Mouse (Mus musculus) heart, embryonic 14.5 days (tissue): ENCODE data around the gene Rep15. TPM values are rescaled to one million over a fixed set of nuclear protein-coding genes. Genes with fewer than 3 reads are reported as not detected.

ENCODE experiments used
- ATAC-seq: fragments of 200-750 bp; cut with Nextera tagmentation; 2 replicates; pipeline ENCODE4 v1.8.0; 2017; ENCODE audit warnings: low read depth, moderate TSS enrichment; ENCODE audit not compliant: insufficient number of reproducible peaks, insufficient read depth, low FRiP score
- H3K27ac ChIP-seq, 2 experiments: fragments of 200-500 bp in 1 of 2; fragments of 300-500 bp in 1 of 2; sonication (generic) in 1 of 2; replicated peaks in 1 of 2; 2 replicates each; pipeline ENCODE4 v1.5.1; 2012 to 2014; ENCODE audit warnings: low read depth in 2 of 2, low read length in 2 of 2, control low read depth in 1 of 2, mild to moderate bottlenecking in 1 of 2, mixed read lengths in 1 of 2; ENCODE audit not compliant: control insufficient read depth in 1 of 2, insufficient read depth in 1 of 2
- H3K27me3 ChIP-seq: fragments of 300-500 bp; sonication (generic); 2 replicates; pipeline ENCODE4 v1.6.1; 2014; ENCODE audit warnings: mild to moderate bottlenecking, low read length, control low read depth; ENCODE audit not compliant: control insufficient read depth, insufficient read depth
- H3K36me3 ChIP-seq: fragments of 300-500 bp; sonication (generic); 2 replicates; pipeline ENCODE4 v1.6.1; 2014; ENCODE audit warnings: mild to moderate bottlenecking, control low read depth, low read length, mixed read lengths; ENCODE audit not compliant: control insufficient read depth, insufficient read depth
- H3K4me1 ChIP-seq, 2 experiments: fragments of 200-500 bp in 1 of 2; fragments of 300-500 bp in 1 of 2; sonication (generic) in 1 of 2; 2 replicates each; pipeline ENCODE4 v1.6.1; 2012 to 2014; ENCODE audit warnings: low read length in 2 of 2, control low read depth in 1 of 2, mixed read lengths in 1 of 2; ENCODE audit not compliant: control insufficient read depth in 2 of 2, insufficient read depth in 2 of 2
- H3K4me2 ChIP-seq: fragments of 300-500 bp; sonication (generic); 2 replicates; pipeline ENCODE4 v1.6.1; 2014; ENCODE audit warnings: mild to moderate bottlenecking, low read length
- H3K4me3 ChIP-seq, 2 experiments: fragments of 200-500 bp in 1 of 2; fragments of 300-500 bp in 1 of 2; sonication (generic) in 1 of 2; 2 replicates each; pipeline ENCODE4 v1.5.1; 2012 to 2014; ENCODE audit warnings: low read length in 2 of 2, mild to moderate bottlenecking in 2 of 2, control low read depth in 1 of 2, low read depth in 1 of 2, moderate library complexity in 1 of 2; ENCODE audit not compliant: control insufficient read depth in 1 of 2, insufficient read depth in 1 of 2
- H3K9ac ChIP-seq: fragments of 300-500 bp; sonication (generic); 2 replicates; pipeline ENCODE4 v1.6.1; 2014; ENCODE audit warnings: mild to moderate bottlenecking, low read length
- H3K9me3 ChIP-seq: fragments of 300-500 bp; sonication (generic); 2 replicates; pipeline ENCODE4 v1.6.1; 2016; ENCODE audit warnings: low read length, control low read depth; ENCODE audit not compliant: control insufficient read depth
- WGBS: fragments of 180-500 bp; shearing (Covaris S2); extraction: QIAGEN DNeasy Blood & Tissue Kit; methylation state at CpG from one replicate; pipeline ENCODE4 v1.1.7; 2014; 5-methylcytosine and 5-hydroxymethylcytosine counted together
- polyA plus RNA-seq: library from polyadenylated mRNA; unstranded; fragments of >200 nt; fragmentation: Nextera tagmentation; extraction: Ambion mirVana; gene quantifications from 2 replicates; pipeline ENCODE4 v1.2.1, GENCODE M21; 2014

Gene Rep15
- polyA plus RNA-seq, 1 experiment from 2014 or later = 1.9 TPM

DNA sequence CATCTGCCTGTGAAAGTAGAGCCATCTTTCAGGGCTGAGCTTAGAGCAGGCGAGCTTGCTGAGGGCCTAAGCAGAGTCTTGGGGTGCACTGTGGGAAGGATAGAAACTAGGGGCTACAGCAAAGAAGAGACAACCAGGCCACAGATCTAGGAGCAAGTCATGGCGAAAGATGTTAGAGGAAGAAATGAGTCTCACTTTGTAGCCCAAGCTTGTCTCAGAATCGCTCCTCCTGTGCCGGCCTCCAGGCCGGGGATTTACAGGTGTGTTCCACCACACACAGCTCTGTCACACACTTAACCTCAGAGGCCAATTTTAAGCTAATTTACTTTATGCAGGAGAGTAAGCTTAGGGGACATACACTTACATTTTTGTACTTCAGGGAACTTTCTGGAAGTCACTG lies 14.0 kb upstream of the Rep15 start:
- Histone ChIP-seq H3K27me3 (no peaks in the 10 kb centered on the region), H3K4me2 (no peak overlapping the region), H3K9me3 (no peaks in the 10 kb centered on the region), H3K9ac (no peak overlapping the region), H3K4me3 (no peak overlapping the region), H3K27ac (no peak overlapping the region), H3K4me1 (0 out of 4 replicates have a peak, but pooled peaks cover 0 to 5% of the 10 kb centered on the region in 2 experiments), H3K36me3 (peaks cover 95% of the 10 kb centered on the region)
- 92% methylated on average over 5 of the region's 5 CpGs for WGBS
- no peak for ATAC-seq

DNA sequence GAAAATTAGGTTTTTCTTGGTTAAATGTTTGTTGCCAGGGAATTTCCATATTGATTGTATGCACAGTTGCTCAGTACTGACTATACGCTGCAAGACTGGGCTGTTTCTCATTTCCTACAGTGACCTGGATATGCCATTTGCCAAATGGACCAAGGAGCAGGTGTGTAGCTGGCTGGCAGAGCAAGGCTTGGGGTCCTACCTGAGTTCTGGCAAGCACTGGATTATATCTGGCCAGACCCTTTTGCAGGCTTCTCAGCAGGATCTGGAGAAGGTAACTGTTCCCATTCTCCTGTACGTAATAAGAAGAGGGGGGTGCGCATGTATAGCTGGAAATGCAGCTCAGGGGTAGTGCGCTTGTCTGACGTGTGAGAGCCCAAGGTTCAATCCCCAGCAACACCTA lies 11.2 kb upstream of the Rep15 start:
- Histone ChIP-seq H3K4me3 (no peak overlapping the region), H3K4me2 (no peak overlapping the region), H3K9ac (no peak overlapping the region), H3K9me3 (no peaks in the 10 kb centered on the region), H3K36me3 (peaks cover 91% of the 10 kb centered on the region), H3K4me1 (0 out of 4 replicates have a peak, but pooled peaks cover 0 to 5% of the 10 kb centered on the region in 2 experiments), H3K27ac (no peak overlapping the region), H3K27me3 (no peaks in the 10 kb centered on the region)
- 94% methylated on average over 5 of the region's 5 CpGs for WGBS
- no peak for ATAC-seq

DNA sequence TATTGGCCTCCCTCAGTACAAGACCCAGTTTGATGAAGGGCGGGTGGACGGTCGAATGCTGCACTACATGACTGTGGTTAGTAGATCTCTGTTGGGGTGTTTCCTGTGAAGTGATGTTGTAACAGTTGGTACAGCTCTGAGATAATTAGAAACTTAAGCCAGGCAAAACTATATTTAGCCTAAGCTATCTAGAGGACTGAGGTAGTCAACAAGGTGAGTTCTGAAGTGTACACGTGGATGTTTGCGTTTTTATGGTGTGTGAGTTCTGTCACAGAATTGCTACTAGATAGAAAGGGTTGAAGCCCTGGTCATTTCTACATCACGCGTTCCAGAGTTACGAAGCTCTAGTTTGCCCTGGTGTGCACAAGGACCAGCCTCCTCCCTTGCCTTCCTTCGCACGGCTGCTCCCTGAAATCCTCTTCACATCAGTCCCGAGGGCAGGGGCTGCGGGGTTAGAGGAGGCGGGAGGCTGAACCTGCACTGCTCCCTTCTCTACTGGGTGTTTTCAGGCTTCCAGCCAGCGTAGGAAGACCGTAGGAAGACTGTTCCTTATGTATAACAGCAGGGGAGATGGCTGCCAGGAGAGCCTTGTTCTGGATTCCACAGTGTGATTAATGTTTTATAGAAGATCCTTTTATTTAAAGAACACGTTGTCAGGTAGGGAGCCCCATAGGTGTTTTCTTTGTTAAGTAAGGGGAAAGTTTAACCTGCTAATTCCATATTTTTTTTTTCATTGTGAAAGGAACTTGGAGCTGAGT lies 9.8 kb upstream of the Rep15 start:
- no peak overlapping the region for H3K27ac ChIP-seq

DNA sequence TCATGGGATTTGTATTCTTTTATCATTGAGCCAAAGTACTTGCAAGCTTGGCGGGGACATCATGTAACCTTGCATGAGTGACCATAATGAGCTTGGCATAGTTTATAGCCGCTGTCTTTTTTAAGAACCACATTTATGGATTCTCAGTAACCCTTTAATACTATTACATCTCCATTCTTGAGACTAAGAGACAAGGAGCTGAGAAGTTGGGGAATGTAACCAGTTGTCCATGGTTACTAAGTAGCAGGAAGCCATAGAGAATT lies 9.3 kb upstream of the Rep15 start:
- 0 out of 4 replicates have a peak, but pooled peaks cover 0 to 5% of the 10 kb centered on the region in 2 experiments for H3K4me1 ChIP-seq
- H3K36me3 ChIP-seq = peaks cover 92% of the 10 kb centered on the region
- H3K27ac ChIP-seq = no peak overlapping the region
- no peaks in the 10 kb centered on the region for H3K27me3 ChIP-seq
- WGBS = 87% methylated on average over 2 of the region's 2 CpGs
- H3K4me2 ChIP-seq = no peak overlapping the region
- no peak overlapping the region for H3K9ac ChIP-seq
- no peaks in the 10 kb centered on the region for H3K9me3 ChIP-seq
- H3K4me3 ChIP-seq = no peak overlapping the region
- ATAC-seq = no peak

More for the DNA sequence above, 9.8 kb upstream of the Rep15 start:
- no peaks in the 10 kb centered on the region for H3K27me3 ChIP-seq
- 65% methylated on average over 16 of the region's 16 CpGs for WGBS
- no peak overlapping the region for H3K4me3 ChIP-seq
- 0 out of 4 replicates have a peak, but pooled peaks cover 0 to 5% of the 10 kb centered on the region in 2 experiments for H3K4me1 ChIP-seq
- no peak overlapping the region for H3K9ac ChIP-seq
- peaks cover 92% of the 10 kb centered on the region for H3K36me3 ChIP-seq
- no peaks in the 10 kb centered on the region for H3K9me3 ChIP-seq
- H3K4me2 ChIP-seq = no peak overlapping the region
- no peak for ATAC-seq

DNA sequence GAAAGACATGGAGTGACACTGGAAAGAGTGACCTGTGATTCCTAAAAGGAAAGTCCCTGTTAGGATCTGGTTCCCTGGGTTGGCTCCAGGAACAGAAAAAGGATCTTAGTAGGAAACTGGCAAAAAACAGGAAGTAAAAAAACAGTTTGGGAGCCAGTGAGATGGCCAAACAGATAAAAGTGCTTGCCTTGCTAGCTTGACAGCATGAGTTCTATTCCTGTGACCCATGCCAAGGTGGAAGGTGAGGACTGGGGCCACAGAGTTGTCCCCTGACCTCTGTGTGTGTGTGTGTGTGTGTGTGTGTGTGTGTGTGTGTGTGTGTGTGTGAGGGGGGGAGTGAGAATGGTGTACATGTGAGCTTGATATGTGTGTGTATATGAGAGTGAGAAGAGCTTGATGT lies 8.8 kb upstream of the Rep15 start:
- no peak overlapping the region for H3K9ac ChIP-seq
- peaks cover 92% of the 10 kb centered on the region for H3K36me3 ChIP-seq
- no peaks in the 10 kb centered on the region for H3K27me3 ChIP-seq
- H3K4me2 ChIP-seq = no peak overlapping the region
- no peaks in the 10 kb centered on the region for H3K9me3 ChIP-seq
- H3K4me3 ChIP-seq = no peak overlapping the region
- no peak overlapping the region for H3K27ac ChIP-seq
- ATAC-seq = no peak
- H3K4me1 ChIP-seq = 0 out of 4 replicates have a peak, but pooled peaks cover 0 to 5% of the 10 kb centered on the region in 2 experiments

DNA sequence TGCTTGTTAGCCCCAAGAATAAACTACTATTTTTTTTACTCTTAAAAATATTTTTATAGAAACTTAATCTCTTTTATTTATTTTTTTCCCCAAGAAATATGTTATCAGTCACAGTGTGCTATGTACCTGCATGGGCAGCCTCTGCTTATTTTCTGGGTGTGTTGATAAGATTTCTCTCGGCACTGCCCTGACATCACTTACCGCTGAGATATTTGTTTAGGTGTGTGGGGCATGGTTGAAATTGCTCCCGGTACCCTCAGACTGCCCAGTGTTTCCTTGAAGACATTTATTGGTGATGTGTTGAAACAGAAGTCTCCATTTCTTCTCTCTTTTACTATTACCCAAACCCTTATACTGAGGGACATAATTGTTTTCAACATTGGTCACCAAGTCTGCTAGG lies 7.6 kb upstream of the Rep15 start:
- H3K9ac ChIP-seq = no peak overlapping the region
- WGBS = 59% methylated on average over 3 of the region's 3 CpGs
- no peak overlapping the region for H3K4me2 ChIP-seq
- peaks cover 2 to 8% of the 10 kb centered on the region in 2 experiments; a peak in 1 of 4 replicates for H3K4me1 ChIP-seq
- no peak overlapping the region for H3K27ac ChIP-seq
- no peaks in the 10 kb centered on the region for H3K27me3 ChIP-seq
- no peak for ATAC-seq
- H3K36me3 ChIP-seq = peaks cover 92% of the 10 kb centered on the region
- H3K9me3 ChIP-seq = no peaks in the 10 kb centered on the region
- no peak overlapping the region for H3K4me3 ChIP-seq

DNA sequence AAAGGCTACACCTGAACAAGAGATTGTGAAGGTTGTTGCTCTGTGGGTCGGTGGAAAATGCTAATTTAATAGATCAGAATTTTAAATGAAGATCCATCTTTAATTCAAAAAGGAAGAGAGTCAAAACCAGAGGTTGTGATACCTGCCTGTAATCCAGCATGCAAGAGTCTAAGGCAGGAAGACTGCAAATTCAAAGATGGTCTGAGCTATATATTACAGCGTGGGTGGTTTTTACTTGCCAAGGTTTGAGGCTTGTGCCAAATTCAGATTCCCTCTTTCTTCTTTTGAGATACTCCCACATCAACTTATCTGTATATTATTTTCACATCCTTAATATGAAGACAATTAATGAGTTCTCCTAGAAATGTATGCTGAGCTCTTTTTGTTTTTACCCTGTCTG lies 4.0 kb upstream of the Rep15 start:
- Histone ChIP-seq H3K9ac (no peak overlapping the region), H3K9me3 (no peaks in the 10 kb centered on the region), H3K4me1 (peaks cover 2 to 5% of the 10 kb centered on the region in 2 experiments; a peak in 1 of 4 replicates), H3K4me3 (no peak overlapping the region), H3K4me2 (no peak overlapping the region), H3K27ac (no peak overlapping the region), H3K27me3 (no peaks in the 10 kb centered on the region), H3K36me3 (peaks cover 91% of the 10 kb centered on the region)
- ATAC-seq = no peak
- 92% methylated on average over 2 of the region's 2 CpGs for WGBS

DNA sequence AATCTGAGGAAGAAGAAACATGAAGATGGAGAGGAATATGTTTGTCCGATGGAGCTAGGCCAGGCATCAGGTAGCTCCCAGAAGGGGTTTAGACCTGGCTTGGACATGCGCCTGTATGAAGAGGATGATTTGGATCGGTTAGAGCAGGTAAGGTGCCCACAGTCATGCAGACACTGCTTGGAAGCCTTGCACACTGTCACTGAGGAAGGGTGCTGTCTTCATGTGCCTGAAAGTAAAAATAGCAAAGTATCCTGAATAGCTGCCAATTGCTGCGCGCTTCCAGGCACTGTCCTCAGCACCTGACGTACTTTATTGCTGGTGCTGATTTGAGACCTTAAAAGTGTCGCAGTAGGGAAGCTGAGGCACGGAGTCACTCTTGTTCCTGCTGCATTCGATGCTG lies 2.8 kb upstream of the Rep15 start:
- no peak overlapping the region for H3K27ac ChIP-seq
- ATAC-seq = no peak
- H3K9me3 ChIP-seq = no peaks in the 10 kb centered on the region
- H3K27me3 ChIP-seq = no peaks in the 10 kb centered on the region
- no peak overlapping the region for H3K4me2 ChIP-seq
- H3K36me3 ChIP-seq = peaks cover 83% of the 10 kb centered on the region
- no peak overlapping the region for H3K9ac ChIP-seq
- WGBS = 65% methylated on average over 9 of the region's 9 CpGs
- H3K4me1 ChIP-seq = peaks cover 2 to 5% of the 10 kb centered on the region in 2 experiments; a peak in 1 of 4 replicates
- no peak overlapping the region for H3K4me3 ChIP-seq
